Mouse (Mus musculus) ES-Bruce4 (cell line): Measurements from ENCODE around the gene Ndufa12.

ENCODE experiments used
- CTCF ChIP-seq: IDR thresholded peaks from one replicate; pipeline ENCODE4 v1.8.1; 2011; ENCODE audit warnings: low read depth, low read length
- EP300 ChIP-seq: IDR thresholded peaks from 2 replicates; pipeline ENCODE4 v1.6.1; 2011; ENCODE audit warnings: low read depth, low read length; ENCODE audit not compliant: insufficient read depth
- POLR2A ChIP-seq: IDR thresholded peaks from one replicate; pipeline ENCODE4 v1.8.1; 2011; ENCODE audit warnings: low read length; ENCODE audit not compliant: insufficient read depth

GRCm38 (mm10) chr10:94210718-94211618 is 12.4 kb downstream of the Ndufa12 start:
- TF ChIP-seq CTCF = no peak
- TF ChIP-seq POLR2A = no peak
- TF ChIP-seq EP300 = no peak
